Mouse (Mus musculus) kidney, adult 8-10 months (tissue): ENCODE measurements at regions not wholly inside any gene's neighbourhood (a gene's known extent, or its start where the extent isn't known, plus 50 kb on each side); places are given as distances from the start of the nearest gene placed in this dataset.
A peak's percentile ranks its signal among the peaks of the same experiment; 100 is the strongest.
"Not testable (repeated sequence)": the region's sequence is repeated elsewhere in the genome, so short reads cannot be mapped to it uniquely, and the experiment has no call there.

Experiments
- DNase-seq, 2 experiments: peaks; one replicate each; pipeline ENCODE4 v3.0.0; 2022

GRCm38 (mm10) chr1:42585191-42585590, 110.4 kb upstream of the Pou3f3 start:
- DNase-seq, result no peak

GRCm38 (mm10) chr1:42588499-42588898, 107.1 kb upstream of the Pou3f3 start:
- no peak for DNase-seq

GRCm38 (mm10) chr1:42589442-42589841, 106.1 kb upstream of the Pou3f3 start:
- DNase-seq, result no peak

GRCm38 (mm10) chr1:42591855-42592254, 103.7 kb upstream of the Pou3f3 start:
- DNase-seq, result no peak

- DNase-seq, result peak; percentile 11 to 19
Observed at GRCm38 (mm10) chr1:42597065-42597464, 98.5 kb upstream of the Pou3f3 start.

GRCm38 (mm10) chr1:42599238-42599637, 96.3 kb upstream of the Pou3f3 start:
- DNase-seq, result no peak

- no peak for DNase-seq
Observed at GRCm38 (mm10) chr1:42606251-42606650, 89.3 kb upstream of the Pou3f3 start.

GRCm38 (mm10) chr1:42607466-42608043, 88.0 kb upstream of the Pou3f3 start:
- DNase-seq, result not testable (repeated sequence)

- no peak for DNase-seq
Observed at GRCm38 (mm10) chr1:42623766-42624165, 71.8 kb upstream of the Pou3f3 start.

- DNase-seq, result no peak
Observed at GRCm38 (mm10) chr1:42628800-42629199, 66.8 kb upstream of the Pou3f3 start.

GRCm38 (mm10) chr1:42629465-42630261, 65.9 kb upstream of the Pou3f3 start:
- peak; percentile 25 to 53 for DNase-seq

GRCm38 (mm10) chr1:42632286-42632685, 63.3 kb upstream of the Pou3f3 start:
- no peak for DNase-seq

- DNase-seq, result no peak
Observed at GRCm38 (mm10) chr1:42636558-42636957, 59.0 kb upstream of the Pou3f3 start.
